Mouse (Mus musculus): ENCODE data around the gene Elmo3.

The Elmo3 gene

DNA sequence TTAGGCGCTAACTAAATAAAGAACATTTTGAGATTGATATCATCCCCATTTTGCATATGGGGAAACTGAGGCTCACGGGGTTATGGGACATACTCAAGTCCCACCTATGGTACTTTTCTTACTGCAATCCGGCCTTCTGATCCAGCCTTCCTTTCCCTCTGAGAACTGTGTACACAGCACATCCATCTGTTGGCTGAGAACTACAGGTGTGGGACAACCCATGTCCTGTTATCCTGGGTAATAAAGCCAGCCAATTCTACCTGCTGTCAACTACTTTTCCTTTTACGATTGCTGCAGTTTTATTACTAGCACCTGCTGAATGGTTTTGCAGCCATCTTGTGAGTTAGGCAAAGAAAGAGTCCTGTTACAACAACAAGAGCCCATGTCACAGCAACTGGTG lies 49.1 kb downstream of the Elmo3 start:
- DNase-seq (ENCODE audit: low read depth) = no peak

DNA sequence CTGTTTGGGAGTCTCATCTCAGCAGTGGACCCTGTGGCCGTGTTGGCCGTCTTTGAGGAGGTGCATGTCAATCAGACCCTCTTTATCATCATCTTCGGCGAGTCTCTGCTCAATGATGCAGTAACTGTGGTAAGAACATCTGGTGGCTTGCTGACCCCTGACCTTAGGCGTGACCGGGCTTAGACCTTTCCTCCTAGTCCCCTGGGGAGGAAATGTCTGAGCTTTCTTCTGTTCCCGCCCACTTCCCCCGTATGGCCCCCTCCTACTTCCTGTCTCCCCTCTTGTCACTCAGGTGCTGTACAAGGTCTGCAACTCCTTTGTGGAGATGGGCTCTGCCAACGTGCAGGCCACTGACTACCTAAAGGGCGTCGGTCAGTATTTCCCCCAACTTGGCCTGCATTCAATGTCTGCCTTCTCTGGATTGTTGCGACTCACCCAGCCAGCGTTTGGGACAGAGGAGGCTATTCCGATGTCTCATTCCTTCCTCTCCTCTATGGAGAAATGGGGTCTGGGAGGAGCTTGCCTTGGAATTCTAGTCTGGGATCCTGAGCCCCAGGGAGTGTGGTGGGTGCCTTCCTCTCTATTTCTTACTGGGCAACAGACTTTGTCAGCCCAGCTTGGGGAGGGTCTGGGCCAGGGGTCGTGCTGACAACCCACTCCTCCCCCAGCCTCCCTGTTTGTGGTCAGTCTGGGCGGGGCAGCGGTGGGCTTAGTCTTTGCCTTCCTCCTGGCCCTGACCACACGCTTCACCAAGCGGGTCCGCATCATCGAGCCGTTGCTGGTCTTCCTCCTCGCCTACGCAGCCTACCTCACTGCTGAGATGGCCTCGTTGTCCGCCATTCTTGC lies 50.0 kb downstream of the Elmo3 start:
- DNase-seq (ENCODE audit: low read depth) = no peak

DNA sequence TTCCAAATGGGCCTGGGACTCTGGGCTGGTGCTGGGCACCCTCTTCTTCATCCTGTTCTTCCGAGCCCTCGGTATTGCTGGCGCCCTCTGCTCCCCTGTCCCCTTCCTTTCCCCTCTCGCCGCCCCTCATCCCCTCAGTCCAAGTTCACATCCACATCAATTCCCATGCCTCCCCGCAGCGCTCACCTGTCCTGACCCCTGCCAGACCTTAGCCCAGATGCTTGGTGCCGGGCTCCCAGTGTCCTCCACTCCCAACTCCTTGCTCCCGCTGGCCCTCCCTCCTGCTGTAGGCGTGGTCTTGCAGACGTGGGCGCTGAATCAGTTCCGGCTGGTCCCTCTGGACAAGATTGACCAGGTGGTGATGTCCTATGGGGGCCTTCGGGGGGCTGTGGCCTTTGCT lies 51.3 kb downstream of the Elmo3 start:
- no peak for DNase-seq (ENCODE audit: low read depth)

DNA sequence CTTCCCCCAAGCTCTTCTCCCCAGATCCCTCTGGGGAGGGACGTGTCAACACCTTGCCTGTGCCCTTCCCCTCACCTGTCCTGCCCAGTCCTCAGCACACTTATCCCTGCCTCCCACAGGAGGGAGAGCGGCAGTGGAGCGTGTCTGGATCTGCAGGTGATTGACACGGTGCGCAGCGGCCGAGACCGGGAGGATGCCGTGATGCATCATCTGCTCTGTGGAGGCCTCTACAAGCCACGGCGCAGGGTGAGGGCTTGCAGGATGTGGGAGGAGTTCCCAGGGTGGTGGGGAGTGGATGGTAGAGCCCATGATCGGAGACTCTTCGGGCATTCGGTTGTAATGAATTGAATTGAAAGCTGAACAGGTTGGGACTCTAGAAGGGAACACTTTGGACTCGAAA lies 53.8 kb downstream of the Elmo3 start:
- DNase-seq (ENCODE audit: low read depth) = no peak

DNA sequence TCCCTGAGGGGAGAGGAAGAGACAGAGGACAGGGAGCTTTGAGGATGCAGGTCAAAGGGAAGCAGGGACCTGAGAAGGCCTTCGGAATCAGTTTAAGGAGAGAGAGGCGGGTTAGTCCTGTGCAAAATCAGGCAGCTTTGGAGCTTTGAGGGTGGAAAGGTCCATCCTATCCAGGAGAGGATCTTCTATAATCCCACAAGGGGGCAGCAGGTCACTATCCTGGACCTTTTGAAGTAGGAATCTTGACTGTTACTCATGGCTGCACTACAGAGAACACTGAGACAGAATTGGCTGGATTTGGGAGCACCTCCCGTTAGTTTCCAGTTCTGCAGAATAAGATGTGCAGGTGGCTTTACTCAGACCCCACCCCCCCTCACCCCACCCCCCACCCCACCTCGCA lies 54.2 kb downstream of the Elmo3 start:
- no peak for DNase-seq (ENCODE audit: low read depth)

Data from c-Kit-positive CD71-negative TER-119-negative erythroid progenitor cells, embryonic 14.5 days (primary cell).